Mouse (Mus musculus) heart, postnatal 0 days (tissue): ENCODE results near the gene Gpbar1. TPM values are rescaled to one million over a fixed set of nuclear protein-coding genes. Genes with fewer than 3 reads are reported as not detected.

Experiments
- ATAC-seq: fragments of 200-750 bp; cut with Nextera tagmentation; 2 replicates; pipeline ENCODE4 v1.8.0; 2017; ENCODE audit warnings: low read depth, moderate number of reproducible peaks, moderate library complexity; ENCODE audit not compliant: insufficient read depth
- DNase-seq: peaks from one replicate; pipeline ENCODE4 v3.0.0-alpha.2; 2016; ENCODE audit warnings: low spot score
- H3K27ac ChIP-seq: fragments of 300-500 bp; sonication (generic); 2 replicates; pipeline ENCODE4 v1.5.1; 2014; ENCODE audit warnings: low read depth, mild to moderate bottlenecking
- H3K27me3 ChIP-seq: fragments of 300-500 bp; sonication (generic); 2 replicates; pipeline ENCODE4 v1.6.1; 2014; ENCODE audit warnings: low read length, mixed read lengths; ENCODE audit not compliant: control insufficient read depth, insufficient read depth
- H3K36me3 ChIP-seq: fragments of 300-500 bp; sonication (generic); replicated peaks from 2 replicates; pipeline ENCODE4 v1.6.1; 2014; ENCODE audit warnings: low read length, mixed read lengths; ENCODE audit not compliant: control insufficient read depth, insufficient read depth
- H3K4me1 ChIP-seq: fragments of 300-500 bp; sonication (generic); 2 replicates; pipeline ENCODE4 v1.6.1; 2014; ENCODE audit warnings: antibody characterized with exemption; ENCODE audit not compliant: control insufficient read depth, insufficient read depth
- H3K4me2 ChIP-seq: fragments of 300-500 bp; sonication (generic); 2 replicates; pipeline ENCODE4 v1.6.1; 2014; ENCODE audit warnings: low read depth, mild to moderate bottlenecking, low read length, moderate library complexity
- H3K4me3 ChIP-seq: fragments of 300-500 bp; sonication (generic); 2 replicates; pipeline ENCODE4 v1.5.1; 2014; ENCODE audit warnings: low read depth, low read length
- H3K9ac ChIP-seq: fragments of 300-500 bp; sonication (generic); replicated peaks from 2 replicates; pipeline ENCODE4 v1.6.1; 2014; ENCODE audit warnings: low read depth, low read length, mixed read lengths
- H3K9me3 ChIP-seq: fragments of 300-500 bp; sonication (generic); replicated peaks from 2 replicates; pipeline ENCODE4 v1.6.1; 2016; ENCODE audit warnings: low read length; ENCODE audit not compliant: control insufficient read depth
- CTCF ChIP-seq: IDR thresholded peaks from 2 replicates; pipeline ENCODE4 v1.5.1; 2016; ENCODE audit warnings: antibody characterized with exemption, control low read depth, low read depth
- EP300 ChIP-seq: IDR thresholded peaks from 2 replicates; pipeline ENCODE4 v1.6.1; 2016; ENCODE audit warnings: antibody characterized with exemption, low read depth
- WGBS: fragments of 180-500 bp; shearing (Covaris S2); extraction: QIAGEN DNeasy Blood & Tissue Kit; methylation state at CpG from one replicate; pipeline ENCODE4 v1.1.7; 2014; 5-methylcytosine and 5-hydroxymethylcytosine counted together
- polyA plus RNA-seq: library from polyadenylated mRNA; unstranded; fragments of >200 nt; fragmentation: Nextera tagmentation; extraction: Ambion mirVana; gene quantifications from 2 replicates; pipeline ENCODE4 v1.2.1, GENCODE M21; 2015
- total RNA-seq: library from RNA; depleted of rRNA; stranded (reverse); fragments of >200 nt; gene quantifications from 2 replicates; pipeline ENCODE4 v1.2.3, GENCODE M21; 2014; ENCODE audit warnings: low replicate concordance

Gene Gpbar1
- total and polyA plus RNA-seq, 2 experiments from 2014 or later: 0.22 TPM; not detected in 1

- ATAC-seq: no peak
- WGBS: 16% methylated on average over 6 of the region's 6 CpGs
- H3K4me1 ChIP-seq: peaks cover 73% of the 10 kb centered on the region
- no peaks in the 10 kb centered on the region for H3K27me3 ChIP-seq
- H3K27ac ChIP-seq: peak overlapping the region; percentile 98
- no peaks in the 10 kb centered on the region for H3K9me3 ChIP-seq
- H3K4me2 ChIP-seq: peak overlapping the region; percentile 65
- DNase-seq: no peak
- peak overlapping the region; percentile 29 for H3K4me3 ChIP-seq
- TF ChIP-seq EP300 (no peak), CTCF (no peak)
- H3K36me3 ChIP-seq: peaks cover 23% of the 10 kb centered on the region
- peak overlapping the region; percentile 44 for H3K9ac ChIP-seq
Observed at GRCm38 (mm10) chr1:74296477-74296876, 18.1 kb downstream of the Gpbar1 start.

DNA sequence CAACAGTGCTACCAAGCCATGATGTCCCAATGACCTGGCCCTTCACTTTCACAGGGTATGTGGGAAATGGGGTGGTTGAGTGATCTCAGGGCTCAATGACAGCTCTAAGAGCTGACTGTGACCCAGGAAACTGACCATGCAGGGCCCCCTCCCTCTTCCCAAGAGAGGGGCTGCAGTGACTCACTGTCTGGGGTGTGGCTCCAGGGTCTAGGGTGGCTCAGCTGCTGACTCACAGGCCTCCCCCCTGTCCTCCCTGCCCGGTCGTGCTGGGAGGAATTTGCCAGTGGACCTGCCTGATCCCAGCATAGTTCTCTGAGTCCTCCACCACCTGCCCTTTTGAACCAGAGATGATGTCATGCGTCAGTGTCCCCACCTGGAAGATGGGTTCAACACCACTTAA is 18.9 kb downstream of the Gpbar1 start:
- peak overlapping the region; percentile 65 for H3K4me2 ChIP-seq
- DNase-seq (no peak), ATAC-seq (no peak)
- no peaks in the 10 kb centered on the region for H3K27me3 ChIP-seq
- H3K27ac ChIP-seq: peak overlapping the region; percentile 98
- TF ChIP-seq CTCF (no peak), EP300 (no peak)
- no peaks in the 10 kb centered on the region for H3K9me3 ChIP-seq
- 37% methylated on average over 3 of the region's 3 CpGs for WGBS
- H3K36me3 ChIP-seq: peaks cover 15% of the 10 kb centered on the region
- H3K9ac ChIP-seq: peak overlapping the region; percentile 44; the same call in 1 of the 2 replicates
- H3K4me3 ChIP-seq: no peak overlapping the region
- peaks cover 77% of the 10 kb centered on the region for H3K4me1 ChIP-seq

GRCm38 (mm10) chr1:74298157-74298750 is 19.9 kb downstream of the Gpbar1 start:
- DNase-seq (no peak), ATAC-seq (no peak)
- H3K4me1 ChIP-seq: peaks cover 86% of the 10 kb centered on the region
- H3K4me2 ChIP-seq: no peak overlapping the region
- 70% methylated on average over 5 of the region's 5 CpGs for WGBS
- H3K27ac ChIP-seq: peak overlapping the region; percentile 98
- H3K27me3 ChIP-seq: no peaks in the 10 kb centered on the region
- H3K36me3 ChIP-seq: peaks cover 7% of the 10 kb centered on the region
- TF ChIP-seq EP300 (no peak), CTCF (no peak)
- no peaks in the 10 kb centered on the region for H3K9me3 ChIP-seq
- H3K4me3 ChIP-seq: no peak overlapping the region
- H3K9ac ChIP-seq: peak overlapping the region; percentile 32; the same call in 1 of the 2 replicates

DNA sequence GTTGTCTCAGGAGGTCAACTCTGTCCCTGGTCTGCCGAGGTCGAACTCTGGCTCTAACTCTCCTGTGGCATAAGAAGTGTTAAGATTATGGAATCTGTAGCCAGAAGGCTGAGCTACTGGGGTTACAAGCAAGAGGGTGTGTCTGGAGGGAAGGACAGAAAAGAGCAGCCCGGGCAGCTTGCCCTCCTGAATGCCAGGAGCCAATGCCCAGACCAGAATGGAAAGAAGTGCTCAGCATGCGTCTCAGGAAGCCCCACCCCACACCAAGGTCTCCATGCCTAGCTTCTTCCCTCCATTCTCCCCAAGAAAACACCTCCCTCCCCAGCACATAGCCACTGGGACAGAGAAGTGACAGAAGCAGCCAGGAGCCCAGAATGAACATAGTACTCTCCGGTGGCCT is 20.6 kb downstream of the Gpbar1 start:
- no peak overlapping the region for H3K4me3 ChIP-seq
- 26% methylated on average over 5 of the region's 5 CpGs for WGBS
- ATAC-seq: no peak

DNA sequence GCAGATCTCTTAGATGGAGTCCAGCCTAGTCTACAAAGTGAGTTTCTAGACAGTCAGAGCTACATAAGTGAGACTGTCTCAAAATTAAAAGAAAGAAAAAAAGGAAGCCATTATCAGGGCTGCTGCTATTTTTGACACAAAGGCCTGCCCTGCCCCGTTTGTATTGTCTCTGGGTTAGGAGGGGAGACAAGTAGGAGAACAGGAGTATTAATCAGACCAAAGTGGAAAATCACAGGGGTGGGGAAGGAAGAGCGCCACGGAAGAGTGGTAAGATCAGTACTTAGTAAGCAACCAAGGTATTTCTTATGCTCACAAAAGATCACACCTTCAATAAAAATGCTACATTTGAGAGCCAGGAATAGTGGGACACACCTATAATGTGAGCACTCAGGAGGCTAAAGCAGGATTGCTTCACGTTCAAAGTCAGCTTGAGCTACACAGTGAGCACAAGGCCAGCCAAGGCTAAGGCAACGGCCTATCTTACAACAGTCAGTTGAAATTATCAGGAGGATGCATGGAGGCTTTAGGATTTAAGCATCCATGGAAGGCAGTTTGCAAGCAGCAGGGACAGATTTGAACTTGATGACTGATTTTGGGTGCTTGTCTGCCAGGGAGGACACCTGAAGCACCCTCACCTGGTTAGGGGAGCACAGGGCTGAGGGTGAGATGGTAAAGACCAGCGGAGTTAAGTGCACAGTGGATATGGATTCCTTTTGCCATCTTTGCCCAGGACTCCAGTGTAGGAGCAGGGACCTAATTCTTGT is 22.2 kb downstream of the Gpbar1 start:
- Histone ChIP-seq H3K9ac (0 out of 2 replicates have a peak overlapping the region, but pooled peaks have one; percentile 15), H3K4me1 (peaks cover 71% of the 10 kb centered on the region), H3K9me3 (no peaks in the 10 kb centered on the region), H3K4me2 (no peak overlapping the region), H3K36me3 (0 out of 2 replicates have a peak, but pooled peaks cover 3% of the 10 kb centered on the region), H3K4me3 (no peak overlapping the region), H3K27ac (peak overlapping the region; percentile 52), H3K27me3 (no peaks in the 10 kb centered on the region)
- DNase-seq (no peak), ATAC-seq (no peak)
- 42% methylated on average over 6 of the region's 6 CpGs for WGBS
- TF ChIP-seq CTCF (no peak), EP300 (no peak)

More for the DNA sequence above, 20.6 kb downstream of the Gpbar1 start:
- Histone ChIP-seq H3K4me1 (peaks cover 84% of the 10 kb centered on the region), H3K9ac (peak overlapping the region; percentile 32; the same call in 1 of the 2 replicates), H3K9me3 (no peaks in the 10 kb centered on the region), H3K36me3 (peaks cover 3% of the 10 kb centered on the region; the same call in 1 of the 2 replicates), H3K27ac (peak overlapping the region; percentile 98), H3K4me2 (no peak overlapping the region), H3K27me3 (no peaks in the 10 kb centered on the region)
- DNase-seq: peak; percentile 66
- TF ChIP-seq EP300: no peak
- TF ChIP-seq CTCF: no peak
